Mouse (Mus musculus): ENCODE results near the gene Adamtsl3.

DNA sequence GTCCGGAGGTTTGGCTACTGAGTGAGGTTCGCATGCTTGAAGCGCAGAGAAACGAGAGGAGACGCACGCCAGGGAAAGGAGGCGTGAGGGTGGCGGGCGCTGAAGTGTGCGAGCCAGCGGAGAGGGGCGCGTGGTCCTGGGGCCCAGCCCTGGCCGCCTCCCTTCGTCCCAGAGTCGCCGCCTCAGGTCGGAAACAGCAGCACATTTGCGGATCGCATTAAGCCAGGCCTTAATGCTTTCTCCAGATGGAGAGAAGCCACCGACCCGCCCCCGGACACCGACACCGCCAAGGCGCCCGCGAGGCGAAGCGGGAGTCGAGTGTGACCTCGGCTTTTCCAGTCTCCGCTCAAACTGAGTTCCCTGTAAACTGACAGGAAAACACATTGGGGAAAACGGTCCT, 638 bp downstream of the Adamtsl3 start:
- TF ChIP-seq CTCF (conservative IDR thresholded peaks at IDR 0.05; ENCODE audit: low read length) (no peak), NANOG (IDR thresholded peaks at IDR 0.05; ENCODE audit: borderline replicate concordance, low read length) (no peak), POU5F1 (IDR thresholded peaks at IDR 0.05; ENCODE audit: borderline replicate concordance, low read length) (no peak)
